Mouse (Mus musculus): Measurements from ENCODE around the gene Hist1h4d. TPM values are rescaled to one million over a fixed set of nuclear protein-coding genes. Genes with fewer than 3 reads are reported as not detected.

The Hist1h4d gene
- polyA plus RNA-seq, 1 experiment = 0.47 TPM

Other genes with a start within 250 kb of the Hist1h4d start
- 12.7 and 15.8 TPM in 2 replicates for gene Zfp322a, start 212.4 kb upstream of the Hist1h4d start, polyA plus RNA-seq (2012; rRNA removed)
- gene Abt1, start 157.7 kb upstream of the Hist1h4d start, polyA plus RNA-seq (2012; rRNA removed) = 7.9 TPM in 2 replicates
- gene Btn1a1, start 115.7 kb upstream of the Hist1h4d start, polyA plus RNA-seq (2012; rRNA removed) = not detected in 2 replicates
- 0.04 TPM in 1 of 2 replicates, not detected in the other for gene Btn2a2, start 92.7 kb upstream of the Hist1h4d start, polyA plus RNA-seq (2012; rRNA removed)
- 27.8 and 30.5 TPM in 2 replicates for gene Hist1h4h, start 50.5 kb upstream of the Hist1h4d start, polyA plus RNA-seq (2012; rRNA removed)
- gene Hist1h2af, start 47.7 kb upstream of the Hist1h4d start, polyA plus RNA-seq (2012; rRNA removed) = 1.3 and 5.2 TPM in 2 replicates
- 0.40 and 0.90 TPM in 2 replicates for gene Hist1h3g, start 46.2 kb upstream of the Hist1h4d start, polyA plus RNA-seq (2012; rRNA removed)
- 0.60 and 0.69 TPM in 2 replicates for gene Hist1h2bh, start 38.2 kb upstream of the Hist1h4d start, polyA plus RNA-seq (2012; rRNA removed)
- gene Hist1h3f, start 37.5 kb upstream of the Hist1h4d start, polyA plus RNA-seq (2012; rRNA removed) = 0.44 and 0.78 TPM in 2 replicates
- 0.26 and 0.78 TPM in 2 replicates for gene Hist1h4f, start 29.9 kb upstream of the Hist1h4d start, polyA plus RNA-seq (2012; rRNA removed)
- gene Hist1h1d, start 28.3 kb upstream of the Hist1h4d start, polyA plus RNA-seq (2012; rRNA removed) = 0.62 and 0.90 TPM in 2 replicates
- 0.83 and 1.6 TPM in 2 replicates for gene Hist1h3e, start 19.2 kb upstream of the Hist1h4d start, polyA plus RNA-seq (2012; rRNA removed)
- gene Hist1h2ae, start 10.4 kb upstream of the Hist1h4d start, polyA plus RNA-seq (2012; rRNA removed) = 0.15 and 0.53 TPM in 2 replicates
- gene Hist1h2bg, start 10.2 kb upstream of the Hist1h4d start, polyA plus RNA-seq (2012; rRNA removed) = 7.4 and 9.9 TPM in 2 replicates
- gene Hist1h2bf, start 7.4 kb upstream of the Hist1h4d start, polyA plus RNA-seq (2012; rRNA removed) = 0.75 TPM in 1 of 2 replicates, not detected in the other
- 1.6 and 1.9 TPM in 2 replicates for gene Hist1h2ad, start 7.2 kb upstream of the Hist1h4d start, polyA plus RNA-seq (2012; rRNA removed)
- gene Hist1h3d, start 5.8 kb upstream of the Hist1h4d start, polyA plus RNA-seq (2012; rRNA removed) = 2.5 and 2.6 TPM in 2 replicates
- gene Hist1h2be, start 39.5 kb downstream of the Hist1h4d start, polyA plus RNA-seq (2012; rRNA removed) = 2.6 and 3.4 TPM in 2 replicates
- gene Hist1h1e, start 41.0 kb downstream of the Hist1h4d start, polyA plus RNA-seq (2012; rRNA removed) = 1.1 and 2.4 TPM in 2 replicates
- 0.45 and 0.86 TPM in 2 replicates for gene Hist1h2ac, start 102.3 kb downstream of the Hist1h4d start, polyA plus RNA-seq (2012; rRNA removed)
- 193 and 203 TPM in 2 replicates for gene Hist1h2bc, start 102.6 kb downstream of the Hist1h4d start, polyA plus RNA-seq (2012; rRNA removed)
- not detected in 2 replicates for gene Hist1h1t, start 114.2 kb downstream of the Hist1h4d start, polyA plus RNA-seq (2012; rRNA removed)
- 0.47 and 1.7 TPM in 2 replicates for gene Hist1h4c, start 116.9 kb downstream of the Hist1h4d start, polyA plus RNA-seq (2012; rRNA removed)
- gene Hfe, start 129.3 kb downstream of the Hist1h4d start, polyA plus RNA-seq (2012; rRNA removed) = 13.8 and 14.8 TPM in 2 replicates
- 125 and 170 TPM in 2 replicates for gene Hist1h1c, start 157.2 kb downstream of the Hist1h4d start, polyA plus RNA-seq (2012; rRNA removed)
- 0.48 and 0.84 TPM in 2 replicates for gene Hist1h3c, start 164.0 kb downstream of the Hist1h4d start, polyA plus RNA-seq (2012; rRNA removed)
- gene Hist1h2bb, start 165.1 kb downstream of the Hist1h4d start, polyA plus RNA-seq (2012; rRNA removed) = 0.43 and 0.49 TPM in 2 replicates
- gene Hist1h2ab, start 169.5 kb downstream of the Hist1h4d start, polyA plus RNA-seq (2012; rRNA removed) = 0.60 TPM in 1 of 2 replicates, not detected in the other
- 0.48 and 0.52 TPM in 2 replicates for gene Hist1h3b, start 170.7 kb downstream of the Hist1h4d start, polyA plus RNA-seq (2012; rRNA removed)
- 0.75 and 0.94 TPM in 2 replicates for gene Hist1h4b, start 175.4 kb downstream of the Hist1h4d start, polyA plus RNA-seq (2012; rRNA removed)
- gene Hist1h4a, start 179.6 kb downstream of the Hist1h4d start, polyA plus RNA-seq (2012; rRNA removed) = 0.48 and 1.2 TPM in 2 replicates
- gene Hist1h3a, start 180.8 kb downstream of the Hist1h4d start, polyA plus RNA-seq (2012; rRNA removed) = 0.34 and 0.66 TPM in 2 replicates
- gene Hist1h1a, start 182.1 kb downstream of the Hist1h4d start, polyA plus RNA-seq (2012; rRNA removed) = not detected in 2 replicates
- gene Trim38, start 188.3 kb downstream of the Hist1h4d start, polyA plus RNA-seq (2012; rRNA removed) = 0.25 and 0.36 TPM in 2 replicates
- gene Slc17a2, start 225.4 kb downstream of the Hist1h4d start, polyA plus RNA-seq (2012; rRNA removed) = not detected in 2 replicates

Measured in urinary bladder, adult 2 months (tissue).